8 mouse cellular contexts compared by ENCODE assay signal in genomic region chr14:49860387-49860786, GRCm38 (mm10). TPM values are rescaled to one million over a fixed set of nuclear protein-coding genes. Genes with fewer than 3 reads are reported as not detected.
DNase-seq lines count a peak whose midpoint lies in the region.

No protein-coding gene starts in this region.

- intact Hi-C loops in left cerebral cortex, postnatal 36 days (cut with DNase I) = loop anchor here (10.0 kb wide), 1 partner anchor 934 kb away; no protein-coding TSS in a partner anchor
- intact Hi-C loops in gastrocnemius, postnatal 14 days (cut with DNase I; ENCODE audit: low total_unique reads) = no loop called here

- DNase-seq in cerebellum, adult 18-20 months = peak; percentile 25 to 40
- no peak for DNase-seq in cerebellum, adult 11-12 months
- peak; percentile 2 to 7 for DNase-seq in left cerebral cortex, adult 18-20 months (ENCODE audit: low spot score in 2 of 2)
- no peak for DNase-seq in left cerebral cortex, postnatal 36 days (ENCODE audit: low spot score in 2 of 2)
- peak; percentile 9 for DNase-seq in WW6 (ENCODE audit: low read depth, low spot score)
- peak; percentile 6 for DNase-seq in induced T-regulatory cell, adult 2 months (ENCODE audit: low read depth)
- DNase-seq in gastrocnemius, postnatal 14 days = no peak
- no peak for DNase-seq in neural tube, embryonic 10.5 days (ENCODE audit: extremely low spot score, low spot score)

RNA-seq across cellular contexts. Expression of gene Olfr722, which starts 41.4 kb away (rescaled TPM):
- total RNA-seq in left cerebral cortex, adult 18-20 months (2021) = not detected
- not detected for total RNA-seq in left cerebral cortex, postnatal 36 days (2021)
- not detected for total RNA-seq in gastrocnemius, postnatal 14 days (2021)

Comparison
In these comparisons a context has a peak if more than half of its experiments do, and no peak if none do; other contexts are left out.
1. DNase-seq: peak in cerebellum, adult 18-20 months (2 of 2), left cerebral cortex, adult 18-20 months (2 of 2), WW6 (single experiment) and induced T-regulatory cell, adult 2 months (single experiment); none in cerebellum, adult 11-12 months (single experiment), left cerebral cortex, postnatal 36 days (0 of 2), gastrocnemius, postnatal 14 days (single experiment) and neural tube, embryonic 10.5 days (single experiment).